Mouse (Mus musculus) lung, postnatal 14 days (tissue): ENCODE data around the gene Rpgrip1.

ENCODE experiments used
- DNase-seq: peaks from one replicate; pipeline ENCODE4 v3.0.0; 2021

Rpgrip1 gene

DNA sequence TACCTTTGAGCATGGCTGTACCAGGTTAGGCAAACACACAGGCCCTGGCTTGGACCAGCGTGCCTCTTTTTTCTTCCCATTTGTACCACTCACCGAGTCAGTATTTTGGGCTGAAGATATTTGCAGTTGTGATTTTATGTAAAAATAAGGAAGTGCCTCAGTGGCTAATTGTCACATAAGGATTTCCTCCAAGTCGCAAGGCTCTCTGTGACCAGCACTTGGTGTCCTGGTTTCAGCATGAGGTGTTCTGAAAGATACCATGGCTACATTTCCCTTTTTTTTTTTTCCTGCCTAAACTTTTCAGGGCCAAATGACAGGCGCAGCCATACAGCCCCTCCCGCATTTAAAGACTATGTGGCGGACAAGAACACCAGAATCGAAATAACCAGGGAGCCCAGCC lies 9.7 kb downstream of the Rpgrip1 start:
- DNase-seq, result no peak

DNA sequence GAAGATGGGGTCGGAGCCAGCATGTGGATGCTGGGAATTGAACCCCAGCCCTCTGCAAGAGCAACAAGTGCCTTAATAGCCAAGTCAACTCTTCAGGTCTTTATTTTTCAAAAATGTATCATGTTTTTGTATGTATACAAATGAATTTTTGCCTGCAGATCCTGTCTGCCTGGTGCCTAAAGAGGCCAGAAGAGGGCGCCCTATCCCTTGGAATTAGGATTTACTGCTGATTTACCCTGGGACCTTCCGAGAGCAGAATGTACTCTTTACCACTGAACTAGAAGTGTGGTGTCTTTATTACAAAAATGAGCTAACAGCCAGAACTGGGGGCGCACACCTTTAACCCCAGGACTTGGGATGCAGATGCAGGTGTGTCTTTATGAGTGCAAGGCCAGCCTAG lies 13.4 kb downstream of the Rpgrip1 start:
- peak; percentile 80 for DNase-seq

DNA sequence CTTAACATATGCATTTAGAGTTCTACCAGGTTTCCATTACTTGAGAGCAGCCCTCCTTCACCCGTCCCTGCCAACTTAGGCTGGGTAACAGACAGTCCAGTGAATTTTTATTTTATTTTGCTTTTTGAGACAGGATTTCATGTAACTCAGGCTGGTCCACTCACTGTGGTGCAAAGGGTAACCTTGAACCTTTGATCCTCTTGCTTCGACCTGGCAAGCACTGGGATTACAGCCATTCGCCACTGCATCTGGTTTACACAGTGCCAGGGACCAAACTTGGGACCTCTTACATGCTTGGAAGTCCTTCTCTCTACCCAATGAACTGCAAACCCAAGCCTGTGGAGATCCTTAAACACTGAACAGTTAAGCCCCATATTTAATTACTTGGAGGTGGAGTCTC lies 14.1 kb downstream of the Rpgrip1 start:
- no peak for DNase-seq

DNA sequence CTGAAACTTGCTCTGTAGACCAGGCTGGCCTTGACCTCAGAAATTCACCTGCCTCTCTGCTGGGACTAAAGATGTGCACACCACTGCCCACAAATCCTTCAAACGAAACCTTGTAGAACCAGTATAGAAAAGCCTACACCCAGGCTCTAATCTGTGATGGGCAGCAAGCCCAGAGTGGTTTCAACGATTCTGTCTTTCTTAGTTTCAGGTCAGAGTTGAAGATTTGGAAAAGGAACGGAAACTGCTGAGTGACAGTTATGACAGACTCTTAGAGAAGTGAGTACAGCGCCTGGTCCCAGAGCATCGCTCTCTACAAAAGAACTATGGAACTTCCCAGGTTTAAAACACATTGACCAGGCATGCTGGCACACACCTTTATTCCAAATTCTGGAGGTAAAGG lies 23.1 kb downstream of the Rpgrip1 start:
- no peak for DNase-seq

DNA sequence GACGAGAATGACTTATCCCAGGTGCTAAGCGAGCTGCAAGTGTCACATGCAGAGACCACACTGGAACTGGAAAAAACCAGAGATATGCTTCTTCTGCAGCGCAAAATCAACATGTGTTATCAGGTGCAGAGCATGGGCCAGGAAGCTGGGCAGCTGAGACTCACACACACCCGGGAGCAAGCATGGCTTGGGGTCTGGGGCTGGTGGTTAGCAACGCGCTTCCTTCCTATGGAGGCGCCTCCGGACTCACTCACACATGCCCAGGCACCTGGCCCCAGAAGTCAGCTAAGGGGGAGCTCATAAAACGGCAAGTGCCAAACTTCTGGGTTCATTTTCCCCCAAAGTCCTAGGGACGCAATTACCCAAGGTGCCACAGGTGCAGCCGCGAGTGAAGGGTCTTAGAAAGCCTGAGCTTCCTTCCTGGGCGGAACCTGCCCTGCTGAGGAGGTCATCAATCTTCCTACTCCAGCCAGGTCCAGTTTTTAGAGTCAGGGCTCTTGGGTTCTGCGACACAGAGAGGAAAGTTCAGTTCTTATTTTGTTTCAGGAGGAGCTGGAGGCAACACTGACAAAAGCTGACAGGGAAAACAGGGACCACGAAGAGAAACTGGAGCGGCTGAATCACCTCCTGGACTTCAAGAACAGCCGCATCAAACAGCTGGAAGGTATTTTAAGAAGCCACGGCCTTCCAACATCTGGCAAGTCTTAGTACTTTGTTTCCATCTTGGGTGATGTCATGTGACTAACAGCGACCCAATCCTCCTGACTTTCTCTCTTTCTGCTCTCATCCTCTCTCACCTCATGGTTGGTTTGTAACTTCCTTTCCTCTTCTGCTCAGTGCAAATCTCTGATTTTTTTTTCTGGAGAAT lies 30.3 kb downstream of the Rpgrip1 start:
- DNase-seq, result no peak

DNA sequence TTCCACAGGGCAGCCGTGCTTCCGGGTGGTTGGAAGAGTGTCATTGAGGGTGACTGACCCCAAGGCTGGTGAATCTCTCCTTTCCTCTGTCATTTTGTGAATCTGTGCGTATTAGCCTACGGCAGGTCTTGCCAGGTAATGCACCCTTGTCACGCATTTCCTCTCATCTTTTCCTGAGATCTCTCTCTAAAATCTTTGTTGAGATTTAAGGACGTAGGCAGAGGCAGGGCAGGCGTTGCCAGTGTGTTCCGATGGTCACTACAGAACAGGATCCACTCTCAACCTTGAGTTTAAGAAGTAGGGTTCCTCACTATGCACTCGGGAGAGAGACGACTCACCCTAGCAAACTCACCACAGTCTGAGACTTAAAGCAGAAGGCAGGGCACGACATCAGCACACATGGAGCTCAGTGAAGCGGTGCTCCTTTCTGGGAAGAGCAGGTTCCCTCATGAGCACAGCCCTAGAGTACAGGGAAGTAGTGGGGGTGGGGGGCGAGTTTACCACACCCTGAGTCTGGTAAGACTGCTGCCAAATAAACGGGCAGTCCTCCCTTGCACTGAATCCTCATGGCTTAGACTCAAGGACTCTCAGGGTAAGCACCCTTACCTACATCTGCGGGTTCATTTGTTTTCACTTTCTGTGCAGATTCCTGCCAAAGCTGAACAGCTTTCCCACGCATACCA lies 31.1 kb downstream of the Rpgrip1 start:
- peak; percentile 12 for DNase-seq

DNA sequence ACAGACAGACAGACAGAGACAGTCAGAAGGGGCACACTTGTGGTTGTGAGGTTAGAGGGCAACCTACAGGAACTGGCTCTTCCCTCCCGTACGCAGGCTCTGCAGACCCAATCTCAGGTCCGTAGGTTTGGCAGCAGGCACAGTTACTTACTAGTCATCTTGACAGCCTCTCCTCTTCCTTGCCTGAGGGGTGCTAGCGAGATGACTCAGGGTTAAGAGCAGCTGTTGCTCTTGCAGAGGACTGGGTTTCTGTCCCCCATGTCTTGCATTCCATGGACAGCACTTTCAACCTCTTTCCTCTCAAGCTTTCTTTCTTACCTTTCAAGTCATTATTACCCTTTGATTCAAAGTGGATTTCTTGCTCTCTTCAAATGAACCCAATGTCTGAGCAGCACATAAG lies 33.7 kb downstream of the Rpgrip1 start:
- DNase-seq, result no peak

DNA sequence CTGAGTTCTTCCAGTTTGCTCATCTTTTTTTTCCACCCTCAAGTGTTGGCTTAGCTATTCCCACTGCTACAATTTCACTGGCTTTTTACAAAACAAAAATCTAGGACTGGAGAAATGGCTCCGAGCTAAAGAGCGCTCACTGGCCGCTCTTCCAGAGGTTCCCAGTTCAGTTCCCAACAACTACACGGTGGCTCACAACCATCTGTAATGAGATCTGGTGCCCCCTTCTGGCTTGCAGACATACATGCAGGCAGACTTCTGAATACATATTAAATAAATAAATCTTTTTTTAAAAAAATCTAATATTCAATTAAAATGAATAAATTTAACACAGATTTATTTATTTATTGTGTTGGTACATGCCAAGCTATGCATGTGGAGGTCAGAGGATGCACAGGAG lies 36.0 kb downstream of the Rpgrip1 start:
- DNase-seq, result peak; percentile 28

DNA sequence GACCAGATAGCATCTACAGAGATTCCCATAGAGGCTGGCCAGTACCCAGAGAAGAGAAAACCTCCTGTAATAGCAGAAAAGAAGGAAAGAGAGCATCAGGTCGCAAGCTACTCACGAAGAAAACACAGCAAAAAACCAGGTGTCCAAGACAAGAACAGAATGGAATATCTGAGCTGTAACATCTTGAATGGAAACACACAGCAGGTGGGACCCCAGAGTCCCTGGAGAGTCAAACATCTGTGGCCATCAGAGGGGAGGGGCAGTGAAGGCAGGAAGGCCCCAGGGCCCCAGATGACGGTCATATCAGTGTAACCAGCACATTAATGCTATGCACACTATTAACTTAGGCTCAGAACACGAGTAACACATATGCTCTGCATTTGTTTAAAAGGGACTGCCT lies 39.4 kb downstream of the Rpgrip1 start:
- DNase-seq, result no peak

DNA sequence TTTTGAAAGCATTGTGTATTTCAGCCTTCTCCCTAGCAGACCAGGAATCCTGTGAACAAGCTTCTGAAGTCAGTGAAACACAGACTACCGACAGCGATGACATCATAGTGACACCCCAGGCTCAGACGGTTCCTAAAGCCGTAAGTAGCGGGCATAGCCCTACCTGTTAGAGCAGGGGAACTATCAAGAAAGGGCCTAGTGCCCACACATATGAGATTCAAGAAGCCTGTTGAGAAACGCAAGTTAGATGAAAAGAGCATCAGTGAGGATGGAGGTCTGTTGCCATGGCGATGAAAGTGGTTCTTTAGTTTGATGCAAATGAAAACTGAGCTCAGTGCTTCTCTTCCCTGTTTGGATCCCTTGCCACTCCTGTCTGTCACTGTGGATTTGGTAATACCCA lies 41.7 kb downstream of the Rpgrip1 start:
- DNase-seq, result no peak

DNA sequence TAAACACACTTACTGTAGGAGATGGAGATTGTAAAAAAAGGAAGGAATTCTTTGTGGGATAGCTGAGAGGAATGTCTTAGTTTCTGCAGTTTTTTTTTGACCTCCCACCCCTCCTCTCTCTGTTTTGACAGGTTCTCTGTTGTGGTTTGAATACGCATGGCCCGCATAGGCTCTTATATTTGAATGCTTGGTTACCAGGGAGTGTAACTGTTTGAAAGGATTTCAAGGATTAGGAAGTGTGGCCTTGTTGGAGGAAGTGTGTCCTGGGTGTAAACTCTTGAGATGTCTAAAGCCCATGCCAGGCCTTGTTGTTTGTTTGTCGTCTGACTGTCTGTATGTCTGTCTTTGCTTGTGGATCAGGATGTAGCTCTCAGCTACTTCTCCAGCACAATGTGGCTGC lies 42.1 kb downstream of the Rpgrip1 start:
- DNase-seq, result no peak

DNA sequence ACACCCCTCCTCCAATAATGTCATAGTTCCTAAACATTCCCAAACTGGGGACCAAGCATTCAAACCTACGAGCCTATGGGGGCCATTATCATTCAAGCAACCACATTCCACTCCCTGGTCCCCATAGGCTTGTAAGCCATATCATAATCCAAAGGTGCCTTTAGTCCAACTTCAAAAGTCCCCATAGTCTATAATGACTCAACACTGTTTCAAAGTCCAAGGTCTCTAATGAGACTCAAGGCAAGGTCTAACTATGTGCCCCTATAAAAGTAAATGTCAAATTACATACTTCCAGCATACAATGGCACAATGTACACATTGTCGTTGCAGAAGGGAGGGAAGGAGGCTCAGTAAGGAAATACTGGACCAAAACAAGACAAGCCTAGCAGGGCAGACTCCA lies 44.5 kb downstream of the Rpgrip1 start:
- no peak for DNase-seq

DNA sequence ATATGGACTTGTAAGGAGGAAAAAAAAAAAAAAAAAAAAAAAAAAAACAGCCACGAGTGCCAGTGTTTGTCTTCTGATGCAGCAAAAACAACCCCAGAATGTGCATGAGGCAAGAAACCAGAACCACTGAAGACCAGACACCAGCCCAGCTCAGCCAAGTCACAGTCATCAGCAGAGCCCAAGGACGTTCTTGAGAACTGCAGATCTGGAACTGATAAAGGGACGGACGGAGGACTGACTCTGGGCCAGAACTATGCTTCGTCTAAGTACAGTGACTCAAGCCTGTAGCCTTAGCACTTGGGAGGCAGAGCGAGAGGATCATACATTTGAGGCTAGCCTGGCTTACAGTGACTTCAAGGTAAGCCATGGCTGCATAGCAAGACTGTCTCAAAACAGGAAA lies 50.4 kb downstream of the Rpgrip1 start:
- no peak for DNase-seq

DNA sequence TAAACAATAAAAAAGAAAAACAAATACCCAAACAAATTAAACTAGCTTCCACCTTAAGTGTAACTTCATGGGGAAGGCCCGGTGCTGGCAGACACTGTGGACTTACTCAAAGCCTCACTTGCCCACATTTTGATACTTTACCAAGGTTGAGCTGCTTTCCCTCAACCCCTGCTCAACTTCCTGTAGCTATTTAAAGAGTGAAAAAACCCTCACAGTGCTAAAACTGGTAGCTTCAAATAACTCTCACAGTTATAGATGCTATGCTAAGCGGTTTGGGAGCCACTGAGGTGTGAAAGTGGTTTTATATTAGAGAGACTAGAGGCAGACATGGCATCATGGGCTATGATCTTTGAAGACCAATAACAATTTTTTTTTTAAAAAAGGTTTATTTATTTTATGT lies 56.1 kb downstream of the Rpgrip1 start:
- no peak for DNase-seq

DNA sequence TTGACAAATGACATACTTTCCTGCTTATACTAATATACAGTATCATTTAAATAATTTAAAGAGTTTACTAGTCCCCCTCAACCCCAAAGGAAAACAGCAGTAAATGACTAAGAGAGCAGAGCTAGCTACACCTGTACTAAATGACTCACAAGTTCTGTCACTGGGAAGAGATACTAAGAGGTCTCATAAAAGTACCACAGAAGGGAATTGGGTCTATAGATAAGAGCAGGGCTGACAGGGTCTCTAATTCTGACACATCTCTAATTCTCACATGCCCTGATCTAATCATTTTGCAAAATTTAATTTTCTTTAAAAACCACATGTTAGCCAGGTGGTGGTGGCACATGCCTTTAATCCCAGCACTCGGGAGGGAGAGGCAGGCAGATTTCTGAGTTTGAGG lies 78.3 kb downstream of the Rpgrip1 start:
- DNase-seq, result no peak

DNA sequence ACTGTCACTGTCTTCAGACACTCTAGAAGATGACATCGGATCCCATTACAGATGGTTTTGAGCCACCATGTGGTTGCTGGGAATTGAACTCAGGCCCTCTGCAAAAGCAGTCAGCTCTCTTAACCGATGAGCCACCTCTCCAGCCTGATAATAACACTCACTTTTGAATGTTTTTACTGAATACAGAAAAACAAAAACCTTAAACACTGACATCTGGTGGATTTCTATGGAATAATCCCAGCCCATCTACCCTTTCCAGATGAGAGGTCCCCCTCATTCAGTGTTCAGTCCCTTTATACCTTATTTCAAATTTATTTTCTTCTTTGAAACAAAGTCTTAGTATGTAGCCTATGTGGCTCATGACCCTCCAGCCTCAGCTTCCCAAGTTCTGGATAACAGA lies 79.0 kb downstream of the Rpgrip1 start:
- no peak for DNase-seq

DNA sequence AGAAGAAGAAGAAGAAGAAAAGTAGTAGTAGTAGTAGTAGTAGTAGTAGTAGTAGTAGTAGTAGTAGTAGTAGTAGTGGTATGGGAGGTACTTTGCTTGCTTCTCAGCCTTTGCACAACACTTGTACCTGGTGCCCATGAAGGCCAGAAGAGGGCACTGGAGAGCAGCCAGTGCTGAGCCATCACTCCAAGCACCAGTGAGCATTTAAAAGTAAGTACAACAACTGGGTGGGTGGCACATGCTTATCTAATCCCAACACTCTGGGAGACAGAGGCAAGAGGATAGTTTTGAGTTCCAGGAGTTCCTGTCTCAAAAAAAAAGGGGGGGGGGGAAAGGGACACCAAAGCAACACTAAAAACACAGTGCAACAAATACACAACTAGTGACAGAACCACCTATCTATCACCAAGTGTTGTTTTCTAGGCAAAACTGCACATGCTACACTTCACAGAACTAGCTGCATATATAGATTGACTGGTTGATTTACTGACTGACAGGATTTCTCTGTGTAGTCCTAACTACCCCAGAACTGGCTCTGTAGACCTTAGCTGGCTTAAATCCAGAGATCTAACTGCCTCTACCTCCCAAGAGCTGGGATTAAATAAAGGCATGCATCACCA lies 80.3 kb downstream of the Rpgrip1 start:
- peak; percentile 54 for DNase-seq

DNA sequence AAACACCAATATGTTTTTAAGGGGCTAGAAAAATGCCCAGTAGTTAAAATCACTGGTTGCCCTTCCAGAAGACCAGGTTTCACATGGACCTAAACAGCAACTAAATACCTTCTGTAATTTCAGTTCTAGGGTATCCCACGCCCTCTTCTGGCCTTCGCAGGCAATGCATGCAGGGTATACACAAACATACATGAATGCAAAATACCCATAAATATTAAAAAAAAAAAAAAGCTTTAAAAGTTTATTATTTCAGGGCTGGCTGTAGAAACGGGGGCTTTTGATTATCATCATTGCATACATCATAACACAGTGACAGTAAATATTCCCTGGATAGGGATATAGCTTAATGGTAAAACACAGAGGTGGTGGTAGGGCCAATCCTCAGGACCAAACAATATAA lies 85.2 kb downstream of the Rpgrip1 start:
- DNase-seq, result peak; percentile 54

DNA sequence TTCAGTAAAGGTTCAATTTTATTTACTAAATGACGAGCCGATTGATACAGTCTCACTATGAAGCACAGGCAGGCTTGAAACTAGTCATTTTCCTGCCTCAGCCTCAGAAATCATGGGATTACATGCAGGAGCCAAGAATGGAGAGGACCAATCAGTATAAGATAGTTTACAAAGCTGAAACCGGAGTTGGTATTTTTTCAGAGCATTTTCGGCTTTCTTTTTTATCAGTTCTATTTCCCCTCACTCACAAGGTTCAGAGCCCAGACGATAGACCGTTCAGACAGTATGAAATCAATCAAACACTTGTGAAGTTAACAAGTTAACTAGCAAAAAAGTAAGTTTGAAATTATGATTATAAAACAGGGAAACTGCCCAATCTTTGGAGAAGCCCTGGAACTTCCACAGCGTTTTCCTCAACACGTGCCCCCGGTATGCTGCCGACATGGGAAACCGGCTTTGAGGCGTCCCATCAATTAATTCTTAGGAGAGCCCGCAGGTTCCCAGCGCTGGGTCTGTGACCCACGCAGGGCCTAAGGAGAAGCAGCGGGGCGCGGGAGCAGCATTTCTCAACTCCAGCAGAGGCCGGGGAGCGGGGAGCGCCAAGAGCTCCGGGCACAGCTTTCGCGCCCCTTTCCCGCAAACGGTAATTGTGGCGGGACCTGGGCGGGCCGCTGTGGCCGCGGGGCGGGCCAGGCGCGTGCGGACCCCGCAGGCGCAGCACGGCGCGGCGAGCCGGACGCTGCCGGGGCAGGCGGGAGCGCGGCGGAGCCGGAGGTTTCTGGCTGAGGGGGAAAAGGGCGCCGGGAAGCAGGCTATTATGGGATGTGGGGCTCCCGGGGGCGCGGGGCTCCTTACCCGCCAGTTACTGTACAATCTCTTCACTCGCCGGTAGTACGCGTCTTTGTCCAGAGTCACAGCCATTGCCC lies 86.0 kb downstream of the Rpgrip1 start:
- DNase-seq, result peak; percentile 6

DNA sequence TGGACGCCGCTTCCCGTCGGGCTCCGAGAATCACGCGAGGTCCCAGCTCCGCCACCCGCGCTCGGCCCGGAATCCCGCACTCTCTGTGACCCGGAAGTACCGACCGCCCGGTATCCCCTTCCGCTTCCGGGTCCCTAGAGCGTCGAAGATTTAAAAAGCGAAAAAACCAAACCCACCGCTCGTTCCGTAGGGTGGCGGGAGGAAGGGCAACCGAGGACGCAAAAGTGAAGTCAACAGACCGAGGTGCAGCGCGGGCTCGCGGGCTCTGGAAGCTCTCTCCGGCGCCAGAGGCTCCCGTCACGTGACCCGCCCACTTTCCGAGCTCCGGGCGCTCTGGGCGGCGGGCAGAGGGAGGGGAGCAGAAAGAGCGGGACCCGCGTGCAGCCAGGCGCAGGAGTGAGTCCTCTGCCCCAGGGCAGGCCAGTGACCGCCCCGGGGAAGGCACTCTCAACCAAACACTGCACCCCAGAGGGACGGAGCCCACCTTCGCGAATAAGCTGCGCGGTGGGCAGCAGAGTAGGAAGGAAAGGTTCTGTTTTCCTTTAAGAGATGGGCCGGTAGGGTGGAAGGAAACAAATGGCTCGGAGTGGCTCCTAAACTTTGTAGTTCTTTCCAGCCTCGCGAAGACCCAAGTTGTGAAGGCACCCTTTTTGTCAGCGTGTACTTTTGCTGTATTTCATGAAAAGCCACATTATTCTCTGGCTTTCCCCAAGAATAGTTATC lies 86.8 kb downstream of the Rpgrip1 start, which contains the start of gene Supt16:
Gene Supt16, minus strand, starts transcription at position 261 of the 723 bp plus-strand sequence.
- peak; percentile 79 for DNase-seq

DNA sequence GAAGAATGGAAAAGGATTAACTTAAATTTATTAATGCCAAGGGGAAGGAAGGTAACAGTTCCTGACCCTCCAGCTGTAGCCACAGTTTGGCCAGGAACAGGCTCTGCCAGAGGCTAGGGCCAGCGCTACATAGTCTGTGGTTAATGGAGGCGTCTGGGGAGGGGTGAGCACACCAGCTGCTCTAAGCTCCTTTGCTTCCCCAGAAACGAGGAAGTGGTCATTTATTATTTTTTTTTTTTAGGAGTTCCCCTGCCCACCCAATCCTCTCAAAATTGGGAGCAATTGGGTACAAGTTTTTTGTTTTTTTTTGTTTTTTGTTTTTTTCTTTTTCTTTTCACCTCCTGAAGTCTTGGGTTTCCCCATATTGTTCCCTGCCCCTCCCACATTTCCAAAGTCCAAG lies 87.6 kb downstream of the Rpgrip1 start:
- no peak for DNase-seq

DNA sequence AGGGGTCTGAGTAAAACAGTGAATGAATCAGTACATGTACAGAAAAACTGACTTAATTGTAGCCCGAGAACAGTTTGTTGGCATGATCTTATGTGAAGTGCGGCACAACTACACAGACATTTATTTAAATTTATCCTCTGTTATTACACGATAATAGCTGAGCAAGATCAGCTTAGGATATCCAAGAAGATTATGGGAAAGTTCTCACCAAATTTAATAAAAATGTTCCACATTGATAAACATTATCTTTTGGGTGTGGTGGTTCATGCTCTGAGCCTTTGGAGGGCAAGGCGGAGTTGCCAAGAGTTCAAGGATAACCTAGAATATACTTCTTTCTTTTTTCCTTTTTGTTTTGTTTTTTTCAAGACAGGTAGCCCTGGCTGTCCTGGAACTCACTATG lies 88.9 kb downstream of the Rpgrip1 start:
- DNase-seq, result no peak
